Mouse (Mus musculus) liver, embryonic 14.5 days (tissue): ENCODE results near the gene C1qb.

Source experiments
- CTCF ChIP-seq: IDR thresholded peaks from 2 replicates; pipeline ENCODE4 v1.5.1; 2016; ENCODE audit warnings: antibody characterized with exemption, low read depth, control low read depth
- EP300 ChIP-seq: IDR thresholded peaks from 2 replicates; pipeline ENCODE4 v1.6.1; 2016; ENCODE audit warnings: antibody characterized with exemption, low read depth

- TF ChIP-seq CTCF (no peak), EP300 (no peak)
Observed at GRCm38 (mm10) chr4:136838462-136838861, 47.5 kb downstream of the C1qb start.
